Mouse (Mus musculus): ENCODE measurements around the gene Ramp1. TPM values are rescaled to one million over a fixed set of nuclear protein-coding genes. Genes with fewer than 3 reads are reported as not detected.

Ramp1 gene
- total RNA-seq, 2 experiments from 2014 or later, result 7.7 to 10.1 TPM

Other genes starting within 250 kb of the Ramp1 start
- gene Prlh, start 226.7 kb upstream of the Ramp1 start, total RNA-seq (2021), result not detected
- gene Rab17, start 210.2 kb upstream of the Ramp1 start, total RNA-seq (2021), result 1 to 10 TPM; 2.1 to 3.2 TPM
- gene Lrrfip1, start 181.1 kb upstream of the Ramp1 start, total RNA-seq (2021), result 10 to 100 TPM; 81.3 to 98.0 TPM
- gene Rbm44, start 34.7 kb upstream of the Ramp1 start, total RNA-seq (2021), result under 1 TPM in 1 of 2 experiments, not detected in 1; 0.10 TPM
- 10 to 100 TPM; 48.7 to 49.3 TPM for gene Ube2f, start 70.5 kb downstream of the Ramp1 start, total RNA-seq (2021)
- gene Scly, start 118.5 kb downstream of the Ramp1 start, total RNA-seq (2021), result 10 to 100 TPM; 17.7 to 18.8 TPM
- under 1 TPM in 1 of 2 experiments, not detected in 1; 0.05 TPM for gene Espnl, start 142.3 kb downstream of the Ramp1 start, total RNA-seq (2021)
- 10 to 100 TPM; 46.3 to 52.0 TPM for gene Klhl30, start 171.2 kb downstream of the Ramp1 start, total RNA-seq (2021)
- under 1 TPM in 1 of 2 experiments, not detected in 1; 0.26 TPM for gene Erfe, start 186.6 kb downstream of the Ramp1 start, total RNA-seq (2021)
- 10 to 100 TPM; 41.3 to 48.1 TPM for gene Ilkap, start 219.0 kb downstream of the Ramp1 start, total RNA-seq (2021)
- gene Hes6, start 234.2 kb downstream of the Ramp1 start, total RNA-seq (2021), result 10 to 100 TPM; 16.6 to 18.3 TPM